Mouse (Mus musculus) liver, embryonic 14.5 days (tissue): ENCODE measurements around the gene Bnc2.

Experiments used
- CTCF ChIP-seq: IDR thresholded peaks from 2 replicates; pipeline ENCODE4 v1.5.1; 2016; ENCODE audit warnings: antibody characterized with exemption, low read depth, control low read depth
- EP300 ChIP-seq: IDR thresholded peaks from 2 replicates; pipeline ENCODE4 v1.6.1; 2016; ENCODE audit warnings: antibody characterized with exemption, low read depth

DNA sequence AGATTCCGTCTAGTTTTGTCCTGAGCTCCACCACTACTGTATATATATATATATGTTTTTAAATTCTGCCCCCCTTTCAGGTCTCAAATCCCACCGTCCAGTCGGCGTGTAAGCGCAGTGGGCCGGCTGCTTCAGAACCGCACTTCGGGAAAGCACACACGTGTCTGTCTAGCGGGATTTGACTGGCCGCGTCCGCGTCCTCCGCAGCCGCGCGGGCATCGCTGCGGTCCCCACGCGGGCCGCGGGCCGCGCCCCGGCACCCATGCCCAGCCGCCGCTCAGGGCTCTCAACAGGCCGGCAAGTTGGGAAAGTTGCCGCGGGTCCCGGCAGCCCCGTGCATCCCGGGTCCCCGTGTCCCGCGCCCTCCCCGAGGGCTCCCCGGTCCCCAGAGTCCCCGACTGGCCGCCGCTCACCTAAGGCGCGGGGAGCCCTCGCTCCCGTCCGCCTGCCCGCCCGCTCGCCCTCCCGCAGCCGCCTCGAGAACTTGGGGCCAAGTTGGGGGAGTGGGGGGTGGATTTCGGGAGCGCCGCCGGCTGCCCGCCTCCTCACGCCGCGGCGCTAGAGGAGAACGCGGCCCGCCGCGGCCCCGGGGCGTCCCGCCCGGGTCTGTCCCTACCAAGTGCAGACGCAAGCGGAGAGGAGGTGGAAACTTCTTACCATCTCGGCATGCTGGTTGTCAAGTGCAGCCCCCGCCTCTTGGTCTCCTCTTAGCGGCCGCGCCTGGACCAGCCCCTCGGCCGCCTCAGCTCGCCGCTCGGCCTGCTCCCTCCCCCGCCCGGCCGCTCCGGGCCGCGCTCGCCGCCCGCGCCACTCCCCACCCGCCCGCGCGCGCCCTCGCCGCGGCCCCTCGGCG lies 531 bp downstream of the Bnc2 start:
- TF ChIP-seq CTCF (no peak), EP300 (no peak)
